Mouse (Mus musculus) lung, embryonic 14.5 days (tissue): ENCODE measurements at regions not wholly inside any gene's neighbourhood (a gene's known extent, or its start where the extent isn't known, plus 50 kb on each side); places are given as distances from the start of the nearest gene placed in this dataset.

Source experiments
- ATAC-seq: fragments of 200-750 bp; cut with Nextera tagmentation; 2 replicates; pipeline ENCODE4 v1.8.0; 2017; ENCODE audit warnings: mild to moderate bottlenecking, moderate TSS enrichment, moderate library complexity; ENCODE audit not compliant: insufficient read depth
- DNase-seq: peaks from one replicate; pipeline ENCODE4 v3.0.0-alpha.2; 2015
- H3K27ac ChIP-seq: fragments of 300-500 bp; sonication (generic); 2 replicates; pipeline ENCODE4 v1.5.1; 2014; ENCODE audit warnings: low read depth, mild to moderate bottlenecking, moderate library complexity
- H3K27me3 ChIP-seq: fragments of 300-500 bp; sonication (generic); 2 replicates; pipeline ENCODE4 v1.6.1; 2014; ENCODE audit warnings: low read length, control low read depth; ENCODE audit not compliant: insufficient read depth
- H3K36me3 ChIP-seq: fragments of 300-500 bp; sonication (generic); 2 replicates; pipeline ENCODE4 v1.6.1; 2014; ENCODE audit warnings: control low read depth; ENCODE audit not compliant: insufficient read depth
- H3K4me1 ChIP-seq: fragments of 300-500 bp; sonication (generic); 2 replicates; pipeline ENCODE4 v1.6.1; 2014; ENCODE audit warnings: antibody characterized with exemption, control low read depth; ENCODE audit not compliant: insufficient read depth
- H3K4me2 ChIP-seq: fragments of 300-500 bp; sonication (generic); 2 replicates; pipeline ENCODE4 v1.6.1; 2014; ENCODE audit warnings: mild to moderate bottlenecking
- H3K4me3 ChIP-seq: fragments of 300-500 bp; sonication (generic); 2 replicates; pipeline ENCODE4 v1.5.1; 2014; ENCODE audit warnings: low read depth, low read length
- H3K9ac ChIP-seq: fragments of 300-500 bp; sonication (generic); 2 replicates; pipeline ENCODE4 v1.6.1; 2014
- H3K9me3 ChIP-seq: fragments of 300-500 bp; sonication (generic); 2 replicates; pipeline ENCODE4 v1.6.1; 2016; ENCODE audit warnings: low read depth, low read length, control low read depth
- CTCF ChIP-seq: IDR thresholded peaks from 2 replicates; pipeline ENCODE4 v1.5.1; 2016; ENCODE audit warnings: antibody characterized with exemption, low read depth
- WGBS: fragments of 180-500 bp; shearing (Covaris S2); extraction: QIAGEN DNeasy Blood & Tissue Kit; methylation state at CpG from one replicate; pipeline ENCODE4 v1.1.7; 2014; 5-methylcytosine and 5-hydroxymethylcytosine counted together

GRCm38 (mm10) chr11:109059863-109060526 is 84.2 kb downstream of the E030025P04Rik start:
- H3K27me3 ChIP-seq = no peaks in the 10 kb centered on the region
- ATAC-seq (peak; percentile 82), DNase-seq (peak; percentile 85)
- peak overlapping the region; percentile 58 for H3K27ac ChIP-seq
- 50% methylated on average over 12 of the region's 12 CpGs for WGBS
- H3K36me3 ChIP-seq = no peaks in the 10 kb centered on the region
- H3K9me3 ChIP-seq = no peaks in the 10 kb centered on the region
- 0 out of 2 replicates have a peak overlapping the region, but pooled peaks have one; percentile 10 for H3K4me2 ChIP-seq
- TF ChIP-seq CTCF = no peak
- no peak overlapping the region for H3K9ac ChIP-seq
- no peak overlapping the region for H3K4me3 ChIP-seq
- H3K4me1 ChIP-seq = no peaks in the 10 kb centered on the region

- TF ChIP-seq CTCF = no peak
- DNase-seq (no peak), ATAC-seq (no peak)
- Histone ChIP-seq H3K4me3 (no peak overlapping the region), H3K27ac (no peak overlapping the region), H3K36me3 (no peaks in the 10 kb centered on the region), H3K9ac (no peak overlapping the region), H3K27me3 (no peaks in the 10 kb centered on the region), H3K4me1 (no peaks in the 10 kb centered on the region), H3K4me2 (no peak overlapping the region), H3K9me3 (no peaks in the 10 kb centered on the region)
These were observed 86.1 kb downstream of the E030025P04Rik start for GRCm38 (mm10) chr11:109058021-109058420.

GRCm38 (mm10) chr11:109048257-109049101 is 95.7 kb downstream of the E030025P04Rik start:
- Histone ChIP-seq H3K9ac (no peak overlapping the region), H3K36me3 (no peaks in the 10 kb centered on the region), H3K9me3 (no peaks in the 10 kb centered on the region), H3K27me3 (no peaks in the 10 kb centered on the region), H3K27ac (0 out of 2 replicates have a peak overlapping the region, but pooled peaks have one; percentile 9), H3K4me1 (0 out of 2 replicates have a peak, but pooled peaks cover 2% of the 10 kb centered on the region), H3K4me3 (no peak overlapping the region), H3K4me2 (no peak overlapping the region)
- peak; percentile 73 for DNase-seq
- no peak for TF ChIP-seq CTCF
- WGBS = 40% methylated on average over 10 of the region's 10 CpGs
- ATAC-seq = peak; percentile 89

GRCm38 (mm10) chr11:109047483-109048110 is 96.6 kb downstream of the E030025P04Rik start:
- Histone ChIP-seq H3K4me2 (no peak overlapping the region), H3K4me1 (0 out of 2 replicates have a peak, but pooled peaks cover 2% of the 10 kb centered on the region), H3K9ac (no peak overlapping the region), H3K27me3 (no peaks in the 10 kb centered on the region), H3K36me3 (no peaks in the 10 kb centered on the region), H3K4me3 (no peak overlapping the region), H3K9me3 (no peaks in the 10 kb centered on the region), H3K27ac (no peak overlapping the region)
- no peak for TF ChIP-seq CTCF
- DNase-seq = no peak
- no peak for ATAC-seq
- WGBS = 80% methylated on average over 4 of the region's 4 CpGs

- Histone ChIP-seq H3K4me3 (no peak overlapping the region), H3K27me3 (no peaks in the 10 kb centered on the region), H3K4me2 (no peak overlapping the region), H3K36me3 (no peaks in the 10 kb centered on the region), H3K4me1 (0 out of 2 replicates have a peak, but pooled peaks cover 2% of the 10 kb centered on the region), H3K9ac (no peak overlapping the region), H3K9me3 (no peaks in the 10 kb centered on the region), H3K27ac (no peak overlapping the region)
- DNase-seq (no peak), ATAC-seq (no peak)
- 8% methylated on average over 1 of the region's 1 CpGs for WGBS
- no peak for TF ChIP-seq CTCF
These were observed 97.7 kb downstream of the E030025P04Rik start for GRCm38 (mm10) chr11:109046446-109046845.

GRCm38 (mm10) chr11:109040519-109040916 is 103.7 kb downstream of the E030025P04Rik start:
- Histone ChIP-seq H3K27me3 (no peaks in the 10 kb centered on the region), H3K36me3 (no peaks in the 10 kb centered on the region), H3K4me3 (no peak overlapping the region), H3K4me2 (no peak overlapping the region), H3K27ac (no peak overlapping the region), H3K9ac (no peak overlapping the region), H3K4me1 (no peaks in the 10 kb centered on the region), H3K9me3 (no peaks in the 10 kb centered on the region)
- no peak for TF ChIP-seq CTCF
- ATAC-seq (peak; percentile 71; the same call in 1 of the 2 replicates), DNase-seq (no peak)
- 78% methylated on average over 7 of the region's 7 CpGs for WGBS
